Mouse (Mus musculus) inflammation-experienced regulatory T-cells (primary cell): ENCODE results near the gene Fam227a. TPM values are rescaled to one million over a fixed set of nuclear protein-coding genes. Genes with fewer than 3 reads are reported as not detected.

ENCODE experiments used
- polyA plus RNA-seq, 2 experiments: library from polyadenylated mRNA; unstranded; fragments of 100-300 nt; shearing (Covaris generic); gene quantifications; one replicate each; pipeline ENCODE4 v1.2.1; 2017

Fam227a gene
- 1 to 10 TPM in 1 of 2 experiments, under 1 TPM in 1; 0.48 to 3.5 TPM for polyA plus RNA-seq

GRCm38 (mm10) chr15:79658531-79659375 is at the start of gene Fam227a, which contains the start of gene Cby1:
TSS of gene Fam227a (minus strand) at chr15:79658956.
TSS of gene Cby1 (plus strand) at chr15:79659199.

GRCm38 (mm10) chr15:79690426-79691022 is 31.8 kb upstream of the Fam227a start, which contains the start of gene Gtpbp1:
TSS of gene Gtpbp1 (plus strand) at chr15:79690845.

GRCm38 (mm10) chr15:79687646-79688267 is 29.0 kb upstream of the Fam227a start, which contains the start of gene Josd1:
TSS of gene Josd1 (minus strand) at chr15:79687919.

GRCm38 (mm10) chr15:79670249-79670971 is 11.7 kb upstream of the Fam227a start, which contains the start of gene Tomm22:
TSS of gene Tomm22 (plus strand) at chr15:79670861.

GRCm38 (mm10) chr15:79604990-79605665 is 53.6 kb downstream of the Fam227a start, which contains the start of gene Dmc1:
TSS of gene Dmc1 (minus strand) at chr15:79605109.

Other genes with a start within 250 kb of the Fam227a start
- gene Csnk1e, start 203.4 kb downstream of the Fam227a start, polyA plus RNA-seq, result 10 to 100 TPM; 20.4 to 23.3 TPM
- gene Kcnj4, start 153.7 kb downstream of the Fam227a start, polyA plus RNA-seq, result under 1 TPM in 1 of 2 experiments, not detected in 1; 0.34 TPM
- under 1 TPM in 1 of 2 experiments, not detected in 1; 0.95 TPM for gene Kdelr3, start 142.5 kb downstream of the Fam227a start, polyA plus RNA-seq
- 10 to 100 TPM; 37.2 to 40.4 TPM for gene Ddx17, start 112.2 kb downstream of the Fam227a start, polyA plus RNA-seq
- gene Dmc1, start 53.8 kb downstream of the Fam227a start, polyA plus RNA-seq, result under 1 TPM in 1 of 2 experiments, not detected in 1; 0.29 TPM
- gene Cby1, start 243 bp upstream of the Fam227a start, polyA plus RNA-seq, result 10 to 100 TPM; 15.7 to 20.6 TPM
- 100 to 1,000 TPM; 195 to 206 TPM for gene Tomm22, start 11.9 kb upstream of the Fam227a start, polyA plus RNA-seq
- 10 to 100 TPM; 27.7 to 29.4 TPM for gene Josd1, start 29.0 kb upstream of the Fam227a start, polyA plus RNA-seq
- gene Gtpbp1, start 31.9 kb upstream of the Fam227a start, polyA plus RNA-seq, result 100 to 1,000 TPM; 101 to 125 TPM
- 10 to 100 TPM; 30.0 to 67.5 TPM for gene Sun2, start 83.6 kb upstream of the Fam227a start, polyA plus RNA-seq
- 10 to 100 TPM; 10.8 to 15.2 TPM for gene Dnal4, start 118.9 kb upstream of the Fam227a start, polyA plus RNA-seq
- under 1 TPM; 0.25 to 0.77 TPM for gene Nptxr, start 145.8 kb upstream of the Fam227a start, polyA plus RNA-seq
- gene Npcd, start 175.3 kb upstream of the Fam227a start, polyA plus RNA-seq, result not detected
- gene Cbx6, start 175.7 kb upstream of the Fam227a start, polyA plus RNA-seq, result 10 to 100 TPM; 29.2 to 47.0 TPM
- 100 to 1,000 TPM; 351 to 448 TPM for gene Apobec3, start 232.7 kb upstream of the Fam227a start, polyA plus RNA-seq